Mouse (Mus musculus) MEL-GATA-1-ER (cell line): ENCODE results near the gene Prrg2.

ENCODE experiments used
- DNase-seq: peaks from one replicate; pipeline ENCODE4 v3.0.0-alpha.2; 2012; ENCODE audit warnings: low read depth; ENCODE audit errors: extremely low read depth

The Prrg2 gene

GRCm38 (mm10) chr7:45058607-45059571, 3.6 kb downstream of the Prrg2 start:
- no peak for DNase-seq

- DNase-seq: no peak
These were observed 5.5 kb downstream of the Prrg2 start for GRCm38 (mm10) chr7:45056972-45057348.

GRCm38 (mm10) chr7:45056329-45056971, 6.0 kb downstream of the Prrg2 start:
- no peak for DNase-seq

- DNase-seq: peak; percentile 98
These were observed 8.5 kb downstream of the Prrg2 start for GRCm38 (mm10) chr7:45053931-45054510.

GRCm38 (mm10) chr7:45053117-45053930, 9.2 kb downstream of the Prrg2 start:
- peak; percentile 60 for DNase-seq

- DNase-seq: no peak
These were observed 9.7 kb downstream of the Prrg2 start, which contains the start of gene Prr12 for GRCm38 (mm10) chr7:45052862-45053116. Gene Prr12, minus strand, starts transcription at chr7:45052881.

- no peak for DNase-seq
These were observed 10.2 kb downstream of the Prrg2 start for GRCm38 (mm10) chr7:45052181-45052861.

- no peak for DNase-seq
These were observed 10.9 kb downstream of the Prrg2 start for GRCm38 (mm10) chr7:45051601-45051974.

- peak; percentile 92 for DNase-seq
These were observed 11.4 kb downstream of the Prrg2 start for GRCm38 (mm10) chr7:45050945-45051600.

- DNase-seq: no peak
These were observed 13.4 kb downstream of the Prrg2 start for GRCm38 (mm10) chr7:45048923-45049657.

- DNase-seq: no peak
These were observed 14.2 kb downstream of the Prrg2 start for GRCm38 (mm10) chr7:45048001-45048890.

GRCm38 (mm10) chr7:45047491-45047890, 15.0 kb downstream of the Prrg2 start:
- DNase-seq: no peak

- DNase-seq: no peak
These were observed 15.6 kb downstream of the Prrg2 start for GRCm38 (mm10) chr7:45046853-45047350.

GRCm38 (mm10) chr7:45045741-45046140, 16.7 kb downstream of the Prrg2 start:
- no peak for DNase-seq

GRCm38 (mm10) chr7:45043307-45043706, 19.2 kb downstream of the Prrg2 start:
- DNase-seq: no peak

- no peak for DNase-seq
These were observed 21.6 kb downstream of the Prrg2 start for GRCm38 (mm10) chr7:45040851-45041250.

GRCm38 (mm10) chr7:45038411-45038810, 24.1 kb downstream of the Prrg2 start:
- DNase-seq: no peak

GRCm38 (mm10) chr7:45037720-45038361, 24.6 kb downstream of the Prrg2 start:
- DNase-seq: no peak
